Mouse (Mus musculus) heart, adult 2 months (tissue): ENCODE data around the gene Wtap.

ENCODE experiments used
- CTCF ChIP-seq: fragments of 200-600 bp; IDR thresholded peaks from 2 replicates; pipeline ENCODE4 v1.8.1; 2022; ENCODE audit warnings: antibody characterized with exemption, mild to moderate bottlenecking, moderate library complexity
- POLR2A ChIP-seq: fragments of 200-500 bp; IDR thresholded peaks from 2 replicates; pipeline ENCODE4 v1.6.1; 2011; ENCODE audit warnings: mild to moderate bottlenecking, low read depth, low read length, control low read depth; ENCODE audit not compliant: insufficient read depth

DNA sequence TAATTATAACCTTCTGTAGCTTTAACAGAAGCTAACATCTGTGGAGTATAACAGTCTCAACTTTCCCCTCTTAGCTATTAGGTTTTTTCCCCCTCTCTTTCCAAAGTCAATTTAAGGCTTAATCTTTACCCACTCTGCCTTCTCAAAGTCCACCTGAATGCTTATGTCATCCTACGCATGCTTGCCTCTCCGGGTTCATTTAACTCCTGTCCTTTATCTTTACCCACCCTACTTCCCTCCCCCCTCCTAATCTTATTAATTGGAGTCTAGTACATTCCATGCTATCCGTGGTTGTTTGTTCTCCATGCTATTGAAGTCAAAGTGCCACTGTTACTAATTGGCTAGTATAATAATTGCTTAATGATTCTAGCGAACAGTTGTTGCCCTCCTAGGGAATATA lies 58.2 kb downstream of the Wtap start:
- no peak for TF ChIP-seq CTCF
- no peak for TF ChIP-seq POLR2A
